Mouse (Mus musculus) heart, postnatal 36 days (tissue): ENCODE data around the gene Gm42906. TPM values are rescaled to one million over a fixed set of nuclear protein-coding genes. Genes with fewer than 3 reads are reported as not detected.

ENCODE experiments used
- DNase-seq, 2 experiments: peaks; one replicate each; pipeline ENCODE4 v3.0.0; 2021 to 2022
- intact Hi-C: fragments of 180-260 bp; cut with DNase I; formaldehyde crosslinking; loops from one replicate; pipeline ENCODE4 v1.15.1; 2025
- total RNA-seq, 2 experiments: library from RNA; stranded (reverse); gene quantifications; 2 replicates each; pipeline ENCODE4 v1.2.3; 2021

Gm42906 gene
- total RNA-seq, 2 experiments from 2014 or later, result 2.8 to 4.4 TPM

DNA sequence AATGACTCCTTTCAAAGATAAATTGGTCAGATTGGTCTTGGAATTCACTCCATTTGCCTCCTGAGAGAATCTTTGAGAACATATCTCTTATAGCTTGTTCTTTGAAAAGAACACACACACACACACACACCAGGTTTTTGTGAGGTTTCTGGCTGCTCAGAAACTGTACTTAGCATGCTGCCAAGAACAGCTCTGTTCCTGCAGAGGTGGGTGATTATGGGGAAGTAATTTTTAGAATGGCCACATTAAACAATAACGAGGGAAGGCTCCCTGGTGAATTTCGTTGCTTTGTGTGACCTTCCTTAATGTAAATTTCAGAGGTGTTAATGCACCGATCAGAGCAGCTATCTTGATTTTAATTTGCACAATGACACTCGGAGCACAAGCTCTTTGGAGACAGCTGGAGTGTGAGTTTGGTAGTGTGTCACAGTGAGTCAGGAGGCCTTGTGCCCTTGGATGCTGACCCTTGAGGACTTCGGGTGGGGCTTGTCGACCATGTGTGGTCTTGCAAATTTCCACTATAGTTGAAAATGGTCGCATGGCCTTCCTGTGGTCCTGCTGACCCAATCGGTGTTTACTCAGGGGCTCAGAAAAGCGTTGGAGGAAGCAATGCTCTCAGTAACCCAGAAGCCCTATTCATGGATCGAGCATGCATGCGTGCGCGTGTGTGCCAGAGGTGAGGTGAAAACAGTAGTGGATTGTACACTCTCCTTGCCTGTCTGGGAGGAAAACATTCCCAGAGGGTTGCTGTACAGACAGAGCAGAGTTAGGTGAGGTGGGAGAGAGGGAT lies 407.7 kb downstream of the Gm42906 start:
- DNase-seq, result no peak
- intact Hi-C loops, result loop anchor here (5.0 kb wide), 1 partner anchor 68 kb away; the partner anchor contains the start of gene Kl

GRCm38 (mm10) chr5:151018959-151019358 lies 409.0 kb downstream of the Gm42906 start:
- intact Hi-C loops, result no loop called here

GRCm38 (mm10) chr5:151018450-151018849 lies 409.5 kb downstream of the Gm42906 start:
- no peak for DNase-seq
- intact Hi-C loops, result no loop called here

More at GRCm38 (mm10) chr5:151018959-151019358, 409.0 kb downstream of the Gm42906 start:
- no peak for DNase-seq

Other genes starting within 250 kb of the Gm42906 start
- gene Stard13, start 194.3 kb downstream of the Gm42906 start, total RNA-seq, result 10 to 100 TPM; 24.1 to 25.0 TPM
- not detected for gene Vmn2r18, start 177.9 kb upstream of the Gm42906 start, total RNA-seq
- 1 to 10 TPM; 3.1 to 3.8 TPM for gene Rfc3, start 223.1 kb upstream of the Gm42906 start, total RNA-seq